In genomic region chr10:83933201-83933600, GRCm38 (mm10) we compare ENCODE assay signal across 25 mouse cellular contexts.
DNase-seq lines count a peak whose midpoint lies in the region; ATAC-seq lines count a peak whose summit lies in the region.
"Had no signal": no experiment of that assay in that cellular context is flagged by ENCODE, and none has a peak within 500 bp of the region (broad histone marks: within the 10 kb centered on the region; RNA-seq: fewer than 3 reads in every experiment).

No protein-coding gene starts in this region.

- H3K4me2 ChIP-seq in kidney, embryonic 15.5 days = no peak overlapping the region
- H3K4me2 ChIP-seq: embryonic facial prominence, embryonic 12.5 days; forebrain, embryonic 13.5 days had no signal

- no peak overlapping the region for H3K9ac ChIP-seq in kidney, embryonic 15.5 days
- H3K9ac ChIP-seq: embryonic facial prominence, embryonic 12.5 days; forebrain, embryonic 13.5 days had no signal

- no peaks in the 10 kb centered on the region for H3K9me3 ChIP-seq in kidney, embryonic 15.5 days (replicated peaks)
- H3K9me3 ChIP-seq: embryonic facial prominence, embryonic 10.5 days; embryonic facial prominence, embryonic 12.5 days; forebrain, embryonic 13.5 days had no signal

- no peaks in the 10 kb centered on the region for H3K36me3 ChIP-seq in kidney, embryonic 15.5 days
- H3K36me3 ChIP-seq: embryonic facial prominence, embryonic 10.5 days; embryonic facial prominence, embryonic 12.5 days; G1E had no signal

- H3K27me3 ChIP-seq in kidney, embryonic 15.5 days = no peaks in the 10 kb centered on the region
- H3K27me3 ChIP-seq: CH12.LX; embryonic facial prominence, embryonic 12.5 days; forebrain, embryonic 13.5 days; Patski had no signal

- DNase-seq in kidney, adult 11 months = peak; percentile 50
- no peak for DNase-seq in kidney, postnatal 4 days
- peak; percentile 17 to 50 for DNase-seq in kidney, adult 8-10 months
- peak; percentile 25 to 48 for DNase-seq in kidney, postnatal 36 days
- no peak for DNase-seq in kidney, postnatal 10 days
- peak; percentile 36 for DNase-seq in lung, postnatal 10 days
- DNase-seq in lung, postnatal 14 days = no peak
- DNase-seq: adrenal gland, adult 8-10 months; adrenal gland, postnatal 14 days; adrenal gland, postnatal 36 days; B cell, adult 2 months; cerebellum, adult 11-12 months; cerebellum, adult 2 months; cerebellum, adult 9-10 months; cerebellum, postnatal 10 days; cerebellum, postnatal 25 days had no signal

- WGBS in kidney, embryonic 15.5 days = 75% methylated on average over 7 of the region's 7 CpGs

- no peak overlapping the region for H3K27ac ChIP-seq in kidney, embryonic 15.5 days
- H3K27ac ChIP-seq: embryonic facial prominence, embryonic 10.5 days; embryonic facial prominence, embryonic 12.5 days; forebrain, embryonic 13.5 days had no signal

- H3K4me3 ChIP-seq in kidney, embryonic 15.5 days (replicated peaks) = no peak overlapping the region
- H3K4me3 ChIP-seq: embryonic facial prominence, embryonic 10.5 days; embryonic facial prominence, embryonic 12.5 days; forebrain, embryonic 13.5 days had no signal

- H3K4me1 ChIP-seq in kidney, embryonic 15.5 days = peaks cover 10% of the 10 kb centered on the region; the same call in 1 of the 2 replicates
- H3K4me1 ChIP-seq: embryonic facial prominence, embryonic 12.5 days had no signal

- no peak for ATAC-seq in kidney, embryonic 15.5 days (replicated peaks; ENCODE audit: low FRiP score)
- ATAC-seq: activated CD4-positive, CD25-positive, alpha-beta regulatory T cell, adult 4 months; CD4-positive, CD25-positive, alpha-beta regulatory T cell, adult 4 months; forebrain, embryonic 13.5 days; Patski had no signal

Comparison
In these comparisons a context has a peak if more than half of its experiments do, and no peak if none do; other contexts are left out.
1. DNase-seq: peak in kidney, adult 11 months (single experiment), kidney, adult 8-10 months (2 of 2), kidney, postnatal 36 days (2 of 2) and lung, postnatal 10 days (single experiment); none in kidney, postnatal 4 days (0 of 2), kidney, postnatal 10 days (single experiment) and lung, postnatal 14 days (single experiment).